Mouse (Mus musculus) E14TG2a.4 (cell line): ENCODE measurements around the gene Diras1.

ENCODE experiments used
- CTCF ChIP-seq: conservative IDR thresholded peaks from 2 replicates; pipeline ENCODE4 v1.5.1; 2014; ENCODE audit warnings: low read length
- NANOG ChIP-seq: IDR thresholded peaks from 2 replicates; pipeline ENCODE4 v1.6.1; 2014; ENCODE audit warnings: borderline replicate concordance, low read length, mixed read lengths
- POU5F1 ChIP-seq: IDR thresholded peaks from 2 replicates; pipeline ENCODE4 v1.6.1; 2014; ENCODE audit warnings: low read length, borderline replicate concordance

- TF ChIP-seq CTCF (no peak), POU5F1 (no peak), NANOG (no peak)
These were observed 53.9 kb downstream of the Diras1 start for GRCm38 (mm10) chr10:80971533-80971932.
